Mouse (Mus musculus): ENCODE results near the gene Tas2r114.

DNA sequence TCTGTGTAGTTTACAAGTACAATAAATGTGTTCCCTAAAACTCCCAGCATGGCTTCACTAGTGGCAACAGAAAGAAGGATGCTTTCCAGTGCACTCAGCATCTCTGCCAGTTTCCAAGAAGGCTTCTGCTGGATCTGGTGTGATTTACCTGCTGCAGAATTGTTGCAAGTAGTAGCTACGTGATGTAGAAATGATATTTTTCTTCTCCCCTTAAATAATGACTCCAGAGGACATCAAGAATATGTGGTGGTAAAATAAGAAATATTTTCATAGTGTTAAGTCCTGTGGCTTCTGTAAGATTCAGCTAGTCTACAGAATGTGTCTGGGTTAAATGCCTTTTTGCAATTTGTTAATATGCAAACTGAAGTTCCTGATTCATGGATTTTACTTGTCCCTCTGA is 4.2 kb downstream of the Tas2r114 start, which contains the start of gene Tas2r104:
- TF ChIP-seq CTCF (IDR thresholded peaks at IDR 0.05; ENCODE audit: low read depth, low read length), result no peak
- TF ChIP-seq POLR2A (IDR thresholded peaks at IDR 0.05; ENCODE audit: borderline replicate concordance, low read depth, low read length), result no peak
